Mouse (Mus musculus): Measurements from ENCODE around the gene Pcyt2. TPM values are rescaled to one million over a fixed set of nuclear protein-coding genes. Genes with fewer than 3 reads are reported as not detected.

Pcyt2 gene
- 162 and 185 TPM in 2 replicates for polyA plus RNA-seq (2015; fragmentation: Nextera tagmentation; extraction: Ambion mirVana)

GRCm38 (mm10) chr11:120617519-120618112 lies at the start of gene Pcyt2:
TSS of gene Pcyt2 (minus strand) at chr11:120617936.

GRCm38 (mm10) chr11:120661076-120661460 lies 43.3 kb upstream of the Pcyt2 start, which contains the start of gene Notum:
TSS of gene Notum (minus strand) at chr11:120661175.

GRCm38 (mm10) chr11:120648001-120648476 lies 30.3 kb upstream of the Pcyt2 start, which contains the start of gene Myadml2:
TSS of gene Myadml2 (minus strand) at chr11:120648158.

GRCm38 (mm10) chr11:120643601-120643987 lies 25.9 kb upstream of the Pcyt2 start, which contains the start of gene Pycr1:
TSS of gene Pycr1 (minus strand) at chr11:120643769.

GRCm38 (mm10) chr11:120633520-120634343 lies 16.0 kb upstream of the Pcyt2 start, which contains the start of gene Mafg:
TSS of gene Mafg (minus strand) at chr11:120633600.

GRCm38 (mm10) chr11:120625152-120625775 lies 7.5 kb upstream of the Pcyt2 start, which contains the start of gene Sirt7:
TSS of gene Sirt7 (minus strand) at chr11:120625240.

GRCm38 (mm10) chr11:120608241-120609034 lies 9.3 kb downstream of the Pcyt2 start, which contains the start of gene Npb:
TSS of gene Npb (plus strand) at chr11:120608477.

GRCm38 (mm10) chr11:120598283-120598989 lies 19.3 kb downstream of the Pcyt2 start, which contains the start of the genes Alyref and Anapc11:
TSS of gene Alyref (minus strand) at chr11:120598365.
TSS of gene Anapc11 (plus strand) at chr11:120598421.

GRCm38 (mm10) chr11:120581490-120582267 lies 36.1 kb downstream of the Pcyt2 start, which contains the start of gene Arhgdia:
TSS of gene Arhgdia (minus strand) at chr11:120581624.

GRCm38 (mm10) chr11:120572752-120573584 lies 44.8 kb downstream of the Pcyt2 start, which contains the start of gene P4hb:
TSS of gene P4hb (minus strand) at chr11:120573253.

Small RNA genes within 50 kb of the gene (microRNA-seq; reads per million reads assigned to microRNA genes)
- 1.2 reads per million for gene Mir6936

Other genes with a start within 250 kb of the Pcyt2 start
- gene Faap100, start 239.2 kb downstream of the Pcyt2 start, polyA plus RNA-seq (2015; fragmentation: Nextera tagmentation; extraction: Ambion mirVana), result 55.9 and 70.0 TPM in 2 replicates
- 25.7 and 27.7 TPM in 2 replicates for gene Nploc4, start 180.2 kb downstream of the Pcyt2 start, polyA plus RNA-seq (2015; fragmentation: Nextera tagmentation; extraction: Ambion mirVana)
- not detected in 2 replicates for gene Tspan10, start 175.3 kb downstream of the Pcyt2 start, polyA plus RNA-seq (2015; fragmentation: Nextera tagmentation; extraction: Ambion mirVana)
- gene Pde6g, start 164.4 kb downstream of the Pcyt2 start, polyA plus RNA-seq (2015; fragmentation: Nextera tagmentation; extraction: Ambion mirVana), result 0.15 TPM in 1 of 2 replicates, not detected in the other
- 15.1 and 15.8 TPM in 2 replicates for gene Oxld1, start 159.9 kb downstream of the Pcyt2 start, polyA plus RNA-seq (2015; fragmentation: Nextera tagmentation; extraction: Ambion mirVana)
- gene Ccdc137, start 159.8 kb downstream of the Pcyt2 start, polyA plus RNA-seq (2015; fragmentation: Nextera tagmentation; extraction: Ambion mirVana), result 16.5 and 23.4 TPM in 2 replicates
- 86.7 and 89.4 TPM in 2 replicates for gene Arl16, start 150.3 kb downstream of the Pcyt2 start, polyA plus RNA-seq (2015; fragmentation: Nextera tagmentation; extraction: Ambion mirVana)
- 156 and 163 TPM in 2 replicates for gene Mrpl12, start 133.3 kb downstream of the Pcyt2 start, polyA plus RNA-seq (2015; fragmentation: Nextera tagmentation; extraction: Ambion mirVana)
- gene Slc25a10, start 126.1 kb downstream of the Pcyt2 start, polyA plus RNA-seq (2015; fragmentation: Nextera tagmentation; extraction: Ambion mirVana), result 29.1 and 32.5 TPM in 2 replicates
- 0.29 and 0.30 TPM in 2 replicates for gene Gcgr, start 87.2 kb downstream of the Pcyt2 start, polyA plus RNA-seq (2015; fragmentation: Nextera tagmentation; extraction: Ambion mirVana)
- 238 and 259 TPM in 2 replicates for gene Mcrip1, start 68.2 kb downstream of the Pcyt2 start, polyA plus RNA-seq (2015; fragmentation: Nextera tagmentation; extraction: Ambion mirVana)
- gene Ppp1r27, start 66.8 kb downstream of the Pcyt2 start, polyA plus RNA-seq (2015; fragmentation: Nextera tagmentation; extraction: Ambion mirVana), result not detected in 2 replicates
- gene P4hb, start 44.7 kb downstream of the Pcyt2 start, polyA plus RNA-seq (2015; fragmentation: Nextera tagmentation; extraction: Ambion mirVana), result 213 and 228 TPM in 2 replicates
- 444 and 484 TPM in 2 replicates for gene Arhgdia, start 36.3 kb downstream of the Pcyt2 start, polyA plus RNA-seq (2015; fragmentation: Nextera tagmentation; extraction: Ambion mirVana)
- gene Alyref, start 19.6 kb downstream of the Pcyt2 start, polyA plus RNA-seq (2015; fragmentation: Nextera tagmentation; extraction: Ambion mirVana), result 163 and 172 TPM in 2 replicates
- gene Anapc11, start 19.5 kb downstream of the Pcyt2 start, polyA plus RNA-seq (2015; fragmentation: Nextera tagmentation; extraction: Ambion mirVana), result 220 and 225 TPM in 2 replicates
- gene Npb, start 9.5 kb downstream of the Pcyt2 start, polyA plus RNA-seq (2015; fragmentation: Nextera tagmentation; extraction: Ambion mirVana), result 1.8 and 3.2 TPM in 2 replicates
- gene Sirt7, start 7.3 kb upstream of the Pcyt2 start, polyA plus RNA-seq (2015; fragmentation: Nextera tagmentation; extraction: Ambion mirVana), result 42.3 and 44.0 TPM in 2 replicates
- gene Mafg, start 15.7 kb upstream of the Pcyt2 start, polyA plus RNA-seq (2015; fragmentation: Nextera tagmentation; extraction: Ambion mirVana), result 47.6 and 50.2 TPM in 2 replicates
- 8.8 and 9.5 TPM in 2 replicates for gene Pycr1, start 25.8 kb upstream of the Pcyt2 start, polyA plus RNA-seq (2015; fragmentation: Nextera tagmentation; extraction: Ambion mirVana)
- 1.6 and 2.8 TPM in 2 replicates for gene Myadml2, start 30.2 kb upstream of the Pcyt2 start, polyA plus RNA-seq (2015; fragmentation: Nextera tagmentation; extraction: Ambion mirVana)
- 13.9 and 15.4 TPM in 2 replicates for gene Notum, start 43.2 kb upstream of the Pcyt2 start, polyA plus RNA-seq (2015; fragmentation: Nextera tagmentation; extraction: Ambion mirVana)
- 134 and 150 TPM in 2 replicates for gene Aspscr1, start 55.0 kb upstream of the Pcyt2 start, polyA plus RNA-seq (2015; fragmentation: Nextera tagmentation; extraction: Ambion mirVana)
- 103 and 104 TPM in 2 replicates for gene Cenpx, start 95.8 kb upstream of the Pcyt2 start, polyA plus RNA-seq (2015; fragmentation: Nextera tagmentation; extraction: Ambion mirVana)
- 45.3 and 62.8 TPM in 2 replicates for gene Lrrc45, start 96.0 kb upstream of the Pcyt2 start, polyA plus RNA-seq (2015; fragmentation: Nextera tagmentation; extraction: Ambion mirVana)
- gene Rac3, start 103.5 kb upstream of the Pcyt2 start, polyA plus RNA-seq (2015; fragmentation: Nextera tagmentation; extraction: Ambion mirVana), result 617 and 689 TPM in 2 replicates
- gene Dcxr, start 109.3 kb upstream of the Pcyt2 start, polyA plus RNA-seq (2015; fragmentation: Nextera tagmentation; extraction: Ambion mirVana), result 25.0 and 27.0 TPM in 2 replicates
- 4.1 and 4.5 TPM in 2 replicates for gene Cbr2, start 114.2 kb upstream of the Pcyt2 start, polyA plus RNA-seq (2015; fragmentation: Nextera tagmentation; extraction: Ambion mirVana)
- gene Hmga1b, start 144.9 kb upstream of the Pcyt2 start, polyA plus RNA-seq (2015; fragmentation: Nextera tagmentation; extraction: Ambion mirVana), result 1.8 and 2.9 TPM in 2 replicates
- 98.9 and 123 TPM in 2 replicates for gene Rfng, start 166.3 kb upstream of the Pcyt2 start, polyA plus RNA-seq (2015; fragmentation: Nextera tagmentation; extraction: Ambion mirVana)
- gene Gps1, start 166.3 kb upstream of the Pcyt2 start, polyA plus RNA-seq (2015; fragmentation: Nextera tagmentation; extraction: Ambion mirVana), result 236 and 269 TPM in 2 replicates
- 34.8 and 41.7 TPM in 2 replicates for gene Dus1l, start 178.5 kb upstream of the Pcyt2 start, polyA plus RNA-seq (2015; fragmentation: Nextera tagmentation; extraction: Ambion mirVana)
- gene Fasn, start 206.6 kb upstream of the Pcyt2 start, polyA plus RNA-seq (2015; fragmentation: Nextera tagmentation; extraction: Ambion mirVana), result 47.3 and 79.1 TPM in 2 replicates

All from neural tube, postnatal 0 days (tissue).